Mouse (Mus musculus) MEL (cell line): ENCODE results near the gene Nkiras2. TPM values are rescaled to one million over a fixed set of nuclear protein-coding genes. Genes with fewer than 3 reads are reported as not detected.

Experiments
- DNase-seq: peaks from one replicate; pipeline ENCODE4 v3.0.0; 2011; ENCODE audit warnings: low read depth, low spot score
- H3K27ac ChIP-seq: 2 replicates; pipeline ENCODE4 v1.5.1; 2012; ENCODE audit warnings: low read depth, mild to moderate bottlenecking, control low read depth, low read length, moderate library complexity; ENCODE audit not compliant: control insufficient read depth
- H3K27me3 ChIP-seq, 2 experiments: fragments of 150-350 bp in 1 of 2; sonication (generic) in 1 of 2; 2 replicates each; pipeline ENCODE4 v1.6.1; 2012; ENCODE audit warnings: low read length in 2 of 2, mild to moderate bottlenecking in 2 of 2, improper control_type of control experiment in 1 of 2, moderate library complexity in 1 of 2; ENCODE audit not compliant: insufficient read depth in 2 of 2, control insufficient read depth in 1 of 2
- H3K36me3 ChIP-seq, 2 experiments: 2 replicates each; pipeline ENCODE4 v1.6.1; 2012 to 2014; ENCODE audit warnings: low read length in 2 of 2, improper control_type of control experiment in 1 of 2, inconsistent platforms in 1 of 2, mild to moderate bottlenecking in 1 of 2; ENCODE audit not compliant: insufficient read depth in 2 of 2, control insufficient read depth in 1 of 2
- H3K4me1 ChIP-seq, 2 experiments: fragments of 150-350 bp in 1 of 2; sonication (generic) in 1 of 2; 2 replicates each; pipeline ENCODE4 v1.6.1; 2012; ENCODE audit warnings: low read length in 2 of 2, improper control_type of control experiment in 1 of 2, mild to moderate bottlenecking in 1 of 2; ENCODE audit not compliant: insufficient read depth in 2 of 2, control insufficient read depth in 1 of 2
- H3K4me3 ChIP-seq, 2 experiments: fragments of 150-350 bp in 1 of 2; sonication (generic) in 1 of 2; 2 replicates each; pipeline ENCODE4 v1.5.1; 2012; ENCODE audit warnings: low read depth in 2 of 2, low read length in 2 of 2, mild to moderate bottlenecking in 2 of 2, moderate library complexity in 2 of 2, control low read depth in 1 of 2, improper control_type of control experiment in 1 of 2; ENCODE audit not compliant: control insufficient read depth in 1 of 2, insufficient read depth in 1 of 2
- H3K79me2 ChIP-seq: 2 replicates; pipeline ENCODE4 v1.6.1; 2012; ENCODE audit warnings: mild to moderate bottlenecking, low read length, moderate library complexity; ENCODE audit not compliant: control insufficient read depth, poor library complexity, insufficient read depth
- H3K9ac ChIP-seq: 2 replicates; pipeline ENCODE4 v1.6.1; 2012; ENCODE audit warnings: low read depth, mild to moderate bottlenecking, control low read depth, low read length, moderate library complexity; ENCODE audit not compliant: control insufficient read depth, poor library complexity, severe bottlenecking
- H3K9me3 ChIP-seq: fragments of 150-350 bp; sonication (generic); replicated peaks from 2 replicates; pipeline ENCODE4 v1.6.1; 2012; ENCODE audit warnings: mild to moderate bottlenecking, low read length, improper control_type of control experiment, moderate library complexity; ENCODE audit not compliant: insufficient read depth
- BHLHE40 ChIP-seq: IDR thresholded peaks from 2 replicates; pipeline ENCODE4 v1.6.1; 2012; ENCODE audit warnings: low read depth, mild to moderate bottlenecking, inconsistent platforms, low read length, improper control_type of control experiment, borderline replicate concordance
- CHD1 ChIP-seq: IDR thresholded peaks from 2 replicates; pipeline ENCODE4 v1.6.1; 2012; ENCODE audit warnings: low read depth, mild to moderate bottlenecking, inconsistent platforms, low read length, improper control_type of control experiment
- CHD2 ChIP-seq: IDR thresholded peaks from 2 replicates; pipeline ENCODE4 v1.6.1; 2011; ENCODE audit warnings: low read length, improper control_type of control experiment
- CTCF ChIP-seq, 3 experiments: IDR thresholded peaks in 2 of 3; conservative IDR thresholded peaks in 1 of 3; 2 replicates each; pipeline ENCODE4 v1.5.1; 2011 to 2012; ENCODE audit warnings: low read length in 3 of 3, low read depth in 2 of 3, mild to moderate bottlenecking in 2 of 3, improper control_type of control experiment in 1 of 3, inconsistent platforms in 1 of 3, mixed read lengths in 1 of 3, moderate library complexity in 1 of 3; ENCODE audit not compliant: control insufficient read depth in 1 of 3, insufficient read depth in 1 of 3, poor library complexity in 1 of 3, severe bottlenecking in 1 of 3
- E2F4 ChIP-seq: IDR thresholded peaks from 2 replicates; pipeline ENCODE4 v1.6.1; 2011; ENCODE audit warnings: low read depth, low read length, improper control_type of control experiment, borderline replicate concordance
- ELF1 ChIP-seq: IDR thresholded peaks from 2 replicates; pipeline ENCODE4 v1.6.1; 2014; ENCODE audit warnings: low read depth, mild to moderate bottlenecking, inconsistent platforms, low read length, improper control_type of control experiment, moderate library complexity
- EP300 ChIP-seq, 2 experiments: IDR thresholded peaks; 2 replicates each; pipeline ENCODE4 v1.6.1; 2011; ENCODE audit warnings: improper control_type of control experiment in 2 of 2, low read length in 2 of 2, low read depth in 1 of 2, mild to moderate bottlenecking in 1 of 2
- ETS1 ChIP-seq: IDR thresholded peaks from 2 replicates; pipeline ENCODE4 v1.6.1; 2012; ENCODE audit warnings: low read depth, mild to moderate bottlenecking, inconsistent platforms, low read length, improper control_type of control experiment, moderate library complexity
- GABPA ChIP-seq: IDR thresholded peaks from 2 replicates; pipeline ENCODE4 v1.6.1; 2012; ENCODE audit warnings: low read depth, mild to moderate bottlenecking, inconsistent platforms, low read length, improper control_type of control experiment, moderate library complexity
- MAFK ChIP-seq: IDR thresholded peaks from 2 replicates; pipeline ENCODE4 v1.6.1; 2011; ENCODE audit warnings: low read depth, mild to moderate bottlenecking, low read length, improper control_type of control experiment, borderline replicate concordance
- MAX ChIP-seq: IDR thresholded peaks from 2 replicates; pipeline ENCODE4 v1.6.1; 2011; ENCODE audit warnings: low read length, improper control_type of control experiment
- MAZ ChIP-seq: IDR thresholded peaks from 2 replicates; pipeline ENCODE4 v1.6.1; 2012; ENCODE audit warnings: low read depth, mild to moderate bottlenecking, inconsistent platforms, low read length, improper control_type of control experiment
- MEF2A ChIP-seq: IDR thresholded peaks from 2 replicates; pipeline ENCODE4 v1.6.1; 2014; ENCODE audit warnings: low read depth, mild to moderate bottlenecking, inconsistent platforms, low read length, improper control_type of control experiment; ENCODE audit not compliant: poor library complexity, insufficient replicate concordance, severe bottlenecking; ENCODE audit errors: extremely low read depth
- MXI1 ChIP-seq: IDR thresholded peaks from 2 replicates; pipeline ENCODE4 v1.6.1; 2011; ENCODE audit warnings: mild to moderate bottlenecking, low read depth, low read length, improper control_type of control experiment
- MYB ChIP-seq: IDR thresholded peaks from 2 replicates; pipeline ENCODE4 v1.6.1; 2011; ENCODE audit warnings: mild to moderate bottlenecking, low read depth, low read length, improper control_type of control experiment
- MYC ChIP-seq: IDR thresholded peaks from 2 replicates; pipeline ENCODE4 v1.6.1; 2011; ENCODE audit warnings: low read depth, mild to moderate bottlenecking, low read length, improper control_type of control experiment, moderate library complexity
- NELFE ChIP-seq: IDR thresholded peaks from 2 replicates; pipeline ENCODE4 v1.6.1; 2011; ENCODE audit warnings: low read depth, low read length, improper control_type of control experiment
- NRF1 ChIP-seq: IDR thresholded peaks from 2 replicates; pipeline ENCODE4 v1.6.1; 2014; ENCODE audit warnings: low read depth, mild to moderate bottlenecking, inconsistent platforms, low read length, improper control_type of control experiment, moderate library complexity; ENCODE audit not compliant: poor library complexity, insufficient read depth, severe bottlenecking
- POLR2A ChIP-seq, 2 experiments: IDR thresholded peaks; 2 replicates each; pipeline ENCODE4 v1.6.1; 2011 to 2012; ENCODE audit warnings: low read length in 2 of 2, mild to moderate bottlenecking in 2 of 2, control low read depth in 1 of 2, improper control_type of control experiment in 1 of 2, low read depth in 1 of 2, moderate library complexity in 1 of 2; ENCODE audit not compliant: control insufficient read depth in 1 of 2, insufficient read depth in 1 of 2, poor library complexity in 1 of 2
- POLR2AphosphoS2 ChIP-seq: IDR thresholded peaks from 2 replicates; pipeline ENCODE4 v1.6.1; 2011; ENCODE audit warnings: low read length, improper control_type of control experiment
- RCOR1 ChIP-seq: IDR thresholded peaks from 2 replicates; pipeline ENCODE4 v1.6.1; 2012; ENCODE audit warnings: low read depth, mild to moderate bottlenecking, inconsistent platforms, low read length, improper control_type of control experiment
- SMC3 ChIP-seq: IDR thresholded peaks from 2 replicates; pipeline ENCODE4 v1.6.1; 2011; ENCODE audit warnings: low read depth, low read length, improper control_type of control experiment
- TAL1 ChIP-seq: IDR thresholded peaks from 2 replicates; pipeline ENCODE4 v1.6.1; 2012; ENCODE audit warnings: mild to moderate bottlenecking, inconsistent platforms, low read length, moderate library complexity, mixed read lengths
- TBP ChIP-seq: IDR thresholded peaks from 2 replicates; pipeline ENCODE4 v1.8.0; 2011; ENCODE audit warnings: low read depth, low read length, improper control_type of control experiment
- TCF12 ChIP-seq: IDR thresholded peaks from 2 replicates; pipeline ENCODE4 v1.6.1; 2014; ENCODE audit warnings: low read depth, mild to moderate bottlenecking, inconsistent platforms, low read length, improper control_type of control experiment, moderate library complexity
- UBTF ChIP-seq: IDR thresholded peaks from 2 replicates; pipeline ENCODE4 v1.6.1; 2012; ENCODE audit warnings: low read depth, mild to moderate bottlenecking, inconsistent platforms, low read length, improper control_type of control experiment, moderate library complexity, borderline replicate concordance; ENCODE audit not compliant: insufficient read depth
- USF1 ChIP-seq: IDR thresholded peaks from 2 replicates; pipeline ENCODE4 v1.6.1; 2014; ENCODE audit warnings: low read depth, mild to moderate bottlenecking, inconsistent platforms, low read length, improper control_type of control experiment, moderate library complexity
- USF2 ChIP-seq, 2 experiments: IDR thresholded peaks; 2 replicates each; pipeline ENCODE4 v1.6.1; 2011 to 2012; ENCODE audit warnings: improper control_type of control experiment in 2 of 2, low read length in 2 of 2, borderline replicate concordance in 1 of 2, inconsistent platforms in 1 of 2, low read depth in 1 of 2, mild to moderate bottlenecking in 1 of 2; ENCODE audit not compliant: insufficient read depth in 1 of 2
- ZC3H11A ChIP-seq: IDR thresholded peaks from 2 replicates; pipeline ENCODE4 v1.6.1; 2012; ENCODE audit warnings: low read depth, mild to moderate bottlenecking, inconsistent platforms, low read length, improper control_type of control experiment
- ZKSCAN1 ChIP-seq: IDR thresholded peaks from 2 replicates; pipeline ENCODE4 v1.6.1; 2012; ENCODE audit warnings: low read depth, mild to moderate bottlenecking, inconsistent platforms, low read length, improper control_type of control experiment, moderate library complexity
- ZNF384 ChIP-seq: IDR thresholded peaks from 2 replicates; pipeline ENCODE4 v1.6.1; 2012; ENCODE audit warnings: low read depth, mild to moderate bottlenecking, inconsistent platforms, low read length, improper control_type of control experiment
- polyA plus RNA-seq, 2 experiments: library from polyadenylated mRNA; stranded (reverse) in 1 of 2; unstranded in 1 of 2; fragments of >175 nt in 1 of 2; fragments of >200 nt in 1 of 2; gene quantifications; 2 replicates each; pipeline versions ENCODE4 v1.2.1 to v1.2.4; 2012; ENCODE audit warnings: low replicate concordance in 2 of 2, low read depth in 1 of 2; ENCODE audit not compliant: insufficient read length in 2 of 2, insufficient read depth in 1 of 2, missing spikeins in 1 of 2
- total RNA-seq: library from RNA; depleted of rRNA; stranded (reverse); fragments of 300-350 nt; gene quantifications from 2 replicates; pipeline ENCODE4 v1.2.3, GENCODE M21; 2012

The Nkiras2 gene
- total and polyA plus RNA-seq, 3 experiments, result 37.1 to 49.9 TPM; not detected in 1

- TF ChIP-seq USF2 (IDR thresholded peaks at IDR 0.05; ENCODE audit: borderline replicate concordance in 1 of 2, insufficient read depth in 1 of 2, low read depth in 1 of 2, low read length in 2 of 2), result no peak
- TF ChIP-seq SMC3, result peak; percentile 83
- TF ChIP-seq MAX, result peak; percentile 36; the same call in 1 of the 2 replicates
- peak; percentile 28; the same call in 1 of the 2 replicates for TF ChIP-seq ETS1
- no peak for TF ChIP-seq MAFK
- peak; percentile 95 for TF ChIP-seq ELF1
- TF ChIP-seq UBTF, result 0 out of 2 replicates have a peak, but pooled peaks have one; percentile 72
- TF ChIP-seq ZC3H11A, result peak; percentile 64
- TF ChIP-seq MXI1, result peak; percentile 31; the same call in 1 of the 2 replicates
- no peak for TF ChIP-seq RCOR1
- no peak for TF ChIP-seq E2F4
- 0 out of 2 replicates have a peak, but pooled peaks have one; percentile 37 for TF ChIP-seq MYC
Observed at GRCm38 (mm10) chr11:100626701-100627195, 7.7 kb downstream of the Nkiras2 start (continued).

DNA sequence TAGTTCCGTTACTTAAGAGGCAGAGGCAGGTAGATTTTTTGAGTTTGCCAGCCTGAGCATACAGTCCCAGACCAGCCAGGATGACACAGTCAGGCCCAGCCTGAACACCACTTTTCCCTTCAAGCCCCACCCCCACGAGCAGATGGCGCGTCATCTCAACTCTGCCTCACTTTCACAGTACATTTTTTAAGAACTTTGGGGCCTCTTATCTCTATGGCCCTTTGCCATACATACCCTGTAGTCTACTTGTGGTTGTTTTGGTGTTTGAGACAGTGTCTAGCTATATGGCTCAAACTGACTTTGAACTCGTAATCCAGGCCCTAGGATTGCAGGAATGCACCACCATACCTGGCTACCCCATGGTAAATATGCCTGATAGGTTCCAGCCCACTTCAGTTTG, 9.0 kb downstream of the Nkiras2 start:
- peak; percentile 93 for DNase-seq
- H3K36me3 ChIP-seq, result peaks cover 0 to 38% of the 10 kb centered on the region in 2 experiments; a peak in 2 of 4 replicates
- no peaks in the 10 kb centered on the region for H3K27me3 ChIP-seq
- H3K9me3 ChIP-seq, result no peaks in the 10 kb centered on the region
- no peak overlapping the region for H3K4me3 ChIP-seq
- H3K79me2 ChIP-seq, result peaks cover 1% of the 10 kb centered on the region
- H3K27ac ChIP-seq, result peak overlapping the region; percentile 84
- H3K4me1 ChIP-seq, result peaks cover 10 to 49% of the 10 kb centered on the region in 2 experiments
- peak overlapping the region; percentile 23 for H3K9ac ChIP-seq
- TF ChIP-seq SMC3 (no peak), CHD2 (no peak), MYC (no peak), ETS1 (peak; percentile 89), ZKSCAN1 (no peak), ELF1 (0 out of 2 replicates have a peak, but pooled peaks have one; percentile 29), RCOR1 (no peak), CTCF (IDR thresholded peaks at IDR 0.05 in 2 of 3, conservative IDR thresholded peaks at IDR 0.05 in 1 of 3; ENCODE audit: control insufficient read depth in 1 of 3, insufficient read depth in 1 of 3, low read depth in 2 of 3, low read length in 3 of 3, poor library complexity in 1 of 3, severe bottlenecking in 1 of 3) (no peak), POLR2AphosphoS2 (peak; percentile 65; the same call in 1 of the 2 replicates), BHLHE40 (no peak), USF2 (IDR thresholded peaks at IDR 0.05; ENCODE audit: borderline replicate concordance in 1 of 2, insufficient read depth in 1 of 2, low read depth in 1 of 2, low read length in 2 of 2) (no peak), MXI1 (peak; percentile 16), MEF2A (no peak), NRF1 (no peak), NELFE (no peak), GABPA (no peak), UBTF (no peak), TAL1 (peak; percentile 36), POLR2A (IDR thresholded peaks at IDR 0.05; ENCODE audit: control insufficient read depth in 1 of 2, insufficient read depth in 1 of 2, low read depth in 1 of 2, low read length in 2 of 2, poor library complexity in 1 of 2) (no peak), ZNF384 (no peak), MAX (no peak; the same call in 1 of the 2 replicates), EP300 (IDR thresholded peaks at IDR 0.05; ENCODE audit: low read depth in 1 of 2, low read length in 2 of 2) (peak; percentile 51 to 56; a peak in 3 of 4 replicates), CHD1 (no peak), MYB (no peak), MAFK (0 out of 2 replicates have a peak, but pooled peaks have one; percentile 6), TBP (no peak), MAZ (peak; percentile 31; the same call in 1 of the 2 replicates), TCF12 (peak; percentile 66), USF1 (no peak)
